Mouse (Mus musculus): ENCODE data around the gene Mrpl4.
A peak's percentile ranks its signal among the peaks of the same experiment; 100 is the strongest.

The Mrpl4 gene

DNA sequence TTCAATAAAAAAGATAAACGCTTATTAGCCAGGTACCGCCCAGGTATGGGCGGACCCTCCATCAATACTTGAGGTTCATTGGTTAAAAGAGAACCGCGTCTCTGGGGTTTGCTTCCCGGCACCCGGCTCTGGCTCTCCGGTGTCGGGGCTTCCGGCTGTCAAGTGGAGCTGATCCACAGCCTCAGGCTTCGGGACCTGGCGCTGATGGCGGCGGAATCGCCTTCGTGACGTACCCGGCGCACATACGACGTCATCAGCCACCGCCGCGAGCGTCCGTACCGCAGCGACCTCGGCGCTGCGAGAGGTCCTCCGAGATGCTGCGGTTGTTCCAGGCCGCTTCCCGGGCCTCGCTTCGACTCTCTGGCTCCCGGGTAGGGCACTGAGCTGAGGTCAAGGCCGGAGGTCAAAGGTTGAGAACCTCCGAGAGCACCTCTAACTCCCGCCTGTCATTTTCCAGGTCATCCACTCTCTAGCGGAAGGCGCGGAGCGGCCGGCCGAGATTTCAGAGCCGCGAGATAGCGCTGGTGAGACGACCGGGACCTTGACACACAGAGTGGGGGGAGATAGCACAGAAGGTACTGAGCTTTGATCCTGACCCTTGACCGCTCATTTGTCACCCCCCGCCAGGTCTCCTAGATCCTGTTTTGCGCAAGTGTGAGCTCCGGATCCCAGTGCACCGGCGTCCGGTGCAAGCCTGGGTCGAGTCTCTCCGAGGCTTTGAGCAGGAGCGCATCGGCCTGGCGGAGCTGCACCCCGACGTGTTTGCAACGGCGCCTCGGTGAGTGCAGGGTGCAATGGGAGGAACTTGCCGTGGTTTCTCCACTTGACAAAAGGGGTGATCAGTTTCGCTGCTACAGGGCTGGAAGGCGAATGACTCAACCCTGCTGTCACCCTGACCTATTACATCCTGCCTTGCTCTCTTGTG is at the start of gene Mrpl4:
Mrpl4 (plus strand) TSS at position 112 of the 925 bp plus-strand sequence.
- peak; percentile 83 for DNase-seq

DNA sequence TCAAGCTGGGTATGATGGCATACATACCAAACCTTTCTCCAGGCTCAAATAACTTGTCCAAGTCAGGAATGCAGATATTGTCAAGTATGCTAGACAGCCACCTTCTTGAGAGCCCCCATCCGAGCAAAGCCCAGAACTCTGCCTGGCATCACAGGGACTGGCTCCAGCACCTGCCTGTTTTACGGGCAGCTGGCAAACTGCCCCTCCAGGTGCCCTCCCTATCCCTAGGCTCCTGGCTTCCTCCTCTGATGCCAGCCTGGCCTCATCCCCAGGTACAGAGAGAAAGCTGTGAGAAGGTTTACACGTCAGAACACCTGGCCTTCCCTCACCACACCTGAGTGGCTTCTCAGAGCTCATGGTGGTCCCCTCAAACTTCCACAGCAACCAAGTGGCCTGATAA is 45.5 kb upstream of the Mrpl4 start:
- DNase-seq: no peak

DNA sequence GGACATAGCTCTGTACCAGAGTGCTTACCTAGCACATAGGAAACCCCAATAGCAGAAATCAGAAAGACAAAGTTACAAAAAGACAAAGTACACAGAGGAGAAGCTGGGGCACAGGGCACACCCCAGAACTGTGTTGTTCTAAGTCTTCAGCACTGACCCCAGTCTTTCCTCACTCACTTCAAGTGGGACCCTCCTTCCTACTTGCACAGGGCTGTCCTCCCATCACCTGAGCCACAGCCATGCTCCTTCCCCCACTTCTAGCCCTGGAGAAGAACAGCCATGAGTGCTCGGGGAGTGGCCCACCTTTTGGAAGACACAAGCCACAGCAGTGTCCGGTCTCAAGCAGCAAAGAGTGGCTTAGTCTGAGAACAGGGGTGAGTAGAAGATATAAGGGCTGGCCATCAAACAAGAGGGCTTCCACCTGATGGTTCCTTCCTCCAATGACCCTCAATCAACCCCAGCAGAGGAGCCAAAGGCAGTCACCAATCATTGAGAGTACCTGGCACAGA is 43.1 kb upstream of the Mrpl4 start, which contains the start of gene Dnmt1:
Dnmt1 (minus strand) TSS at position 459 of the 509 bp plus-strand sequence.
- DNase-seq: no peak

DNA sequence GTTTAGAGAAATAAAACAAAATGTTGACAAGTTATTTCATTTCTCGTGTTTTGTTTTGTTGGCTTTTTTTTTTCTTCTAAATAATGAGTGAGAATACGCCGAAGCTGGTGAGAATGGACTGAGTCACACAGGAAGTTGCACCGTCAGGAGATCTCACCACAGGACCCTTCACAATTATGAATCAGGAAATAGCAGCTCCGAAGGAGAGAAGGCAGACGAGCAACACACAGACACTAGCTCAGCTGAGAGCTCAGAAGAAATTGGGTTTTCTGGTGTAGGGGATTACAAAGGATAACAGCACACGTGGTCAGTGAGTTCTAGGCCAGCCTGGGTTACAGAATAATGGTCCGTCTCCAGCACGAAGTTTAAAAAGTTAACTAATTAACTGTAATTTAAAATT is 41.0 kb upstream of the Mrpl4 start:
- DNase-seq: peak; percentile 22

DNA sequence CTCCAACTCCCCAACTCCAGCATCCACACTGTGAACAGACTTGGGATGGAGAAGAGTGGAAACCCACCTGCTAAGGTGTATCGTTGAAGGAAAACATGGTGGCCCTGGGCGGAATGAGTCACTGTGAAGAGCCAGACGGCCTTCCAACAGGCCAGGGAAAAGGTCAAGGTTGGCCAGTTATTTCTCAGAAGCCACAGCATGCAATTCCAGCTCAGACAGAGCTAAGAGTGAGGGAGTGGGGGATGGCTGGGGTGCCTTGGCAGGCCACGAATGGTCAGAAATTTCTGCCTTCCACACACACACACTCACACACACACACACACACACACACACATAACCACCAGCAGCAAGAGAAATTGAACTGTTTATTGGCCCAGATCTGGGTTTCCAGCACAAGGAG is 36.9 kb upstream of the Mrpl4 start:
- DNase-seq: no peak

DNA sequence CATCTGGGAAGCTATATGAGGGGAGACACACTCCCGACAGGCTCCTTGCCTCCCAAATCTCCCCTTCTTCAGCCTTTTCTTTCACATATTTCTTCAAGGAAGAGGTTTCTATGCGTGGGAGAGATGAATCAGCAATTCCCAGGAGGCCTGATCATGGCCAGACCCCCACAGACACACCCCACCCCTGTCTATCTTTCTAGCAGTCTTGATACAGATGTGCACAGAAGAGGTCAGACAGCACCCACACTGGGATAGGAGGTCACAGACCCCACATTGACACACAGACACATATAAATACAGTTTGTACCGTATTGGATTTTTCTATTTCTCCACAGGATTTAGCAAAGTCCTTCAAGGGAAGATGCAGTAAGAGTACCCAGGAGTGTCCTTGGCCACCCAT is 36.5 kb upstream of the Mrpl4 start:
- no peak for DNase-seq

DNA sequence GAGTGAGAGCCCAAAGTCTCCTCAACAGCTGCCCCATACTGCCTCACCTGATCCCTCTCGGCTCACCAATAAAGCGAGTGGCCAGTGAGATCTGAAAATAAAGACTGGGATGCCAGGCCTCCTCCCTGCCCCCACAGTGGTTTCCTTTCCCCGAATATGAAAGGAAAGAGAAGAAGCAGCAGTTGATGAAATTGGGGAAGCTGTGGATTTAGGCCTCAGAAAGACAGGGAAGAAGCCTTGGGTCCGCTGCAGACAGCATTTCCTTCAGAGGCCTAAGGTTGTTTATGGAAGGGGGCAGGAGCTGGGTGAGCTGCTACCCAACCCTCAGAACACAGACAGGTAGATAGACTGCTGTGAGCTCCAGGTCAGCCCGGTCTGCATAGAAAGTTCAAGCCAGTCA is 35.8 kb upstream of the Mrpl4 start:
- no peak for DNase-seq

DNA sequence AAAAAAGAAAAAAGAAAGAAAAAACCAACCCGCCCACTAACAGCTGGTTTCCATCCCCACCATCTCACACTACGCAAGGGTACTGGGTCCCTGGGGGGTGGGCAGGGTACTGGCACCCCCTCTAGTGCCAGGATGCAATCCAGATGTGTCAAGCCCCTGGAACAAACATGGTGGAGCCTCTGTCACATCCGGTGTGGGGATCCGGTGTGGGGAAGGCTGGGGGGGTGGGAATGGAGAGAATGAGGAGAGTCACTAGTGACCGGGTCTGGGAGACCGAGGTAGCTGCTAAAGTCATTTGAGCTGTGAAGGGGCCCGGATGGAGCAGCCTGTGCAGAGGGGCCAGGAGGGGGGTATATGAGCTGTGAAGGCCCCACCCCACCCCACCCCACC is 30.8 kb upstream of the Mrpl4 start:
- DNase-seq: no peak

DNA sequence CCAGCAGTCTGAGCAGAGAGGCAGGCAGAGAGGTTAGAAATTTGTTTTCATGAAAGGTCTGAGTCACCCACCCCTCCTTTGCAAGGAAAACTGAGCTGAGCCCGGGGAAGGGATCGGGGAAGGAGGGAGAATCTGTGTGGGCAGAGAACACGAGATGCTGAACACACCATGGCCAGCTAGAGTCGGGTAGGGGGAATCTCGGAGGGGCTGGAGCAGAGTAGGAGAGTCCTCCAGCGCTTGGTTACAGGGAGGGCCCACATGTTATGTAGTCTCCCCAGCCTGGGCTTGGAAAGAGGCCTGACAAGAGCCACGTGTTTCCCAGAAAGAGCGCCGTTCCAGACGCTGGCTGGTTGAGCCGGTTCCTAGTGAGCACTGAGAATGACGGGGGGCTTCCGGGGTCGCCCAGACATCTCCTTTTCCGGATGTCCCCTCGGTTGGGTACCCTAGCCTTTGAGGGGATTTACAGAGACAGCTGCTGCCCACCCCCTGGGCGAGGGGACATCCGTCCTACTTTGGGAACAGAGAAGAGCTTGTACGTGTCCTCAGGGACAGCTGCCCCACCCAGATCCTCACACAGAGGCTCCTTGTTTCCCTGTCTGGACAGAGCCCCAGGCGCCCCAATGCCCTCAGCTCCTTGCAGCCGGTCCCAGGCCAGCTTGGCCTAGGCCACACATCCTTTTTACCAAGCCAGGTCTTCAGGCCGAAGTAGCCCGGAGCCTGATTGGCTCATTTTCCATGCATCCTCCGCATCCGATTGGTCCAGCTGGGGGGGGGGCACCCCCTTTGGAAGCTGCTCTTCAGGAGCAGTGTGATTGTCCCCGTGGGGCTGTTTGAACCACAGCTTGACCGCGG is 30.2 kb upstream of the Mrpl4 start:
- no peak for DNase-seq

DNA sequence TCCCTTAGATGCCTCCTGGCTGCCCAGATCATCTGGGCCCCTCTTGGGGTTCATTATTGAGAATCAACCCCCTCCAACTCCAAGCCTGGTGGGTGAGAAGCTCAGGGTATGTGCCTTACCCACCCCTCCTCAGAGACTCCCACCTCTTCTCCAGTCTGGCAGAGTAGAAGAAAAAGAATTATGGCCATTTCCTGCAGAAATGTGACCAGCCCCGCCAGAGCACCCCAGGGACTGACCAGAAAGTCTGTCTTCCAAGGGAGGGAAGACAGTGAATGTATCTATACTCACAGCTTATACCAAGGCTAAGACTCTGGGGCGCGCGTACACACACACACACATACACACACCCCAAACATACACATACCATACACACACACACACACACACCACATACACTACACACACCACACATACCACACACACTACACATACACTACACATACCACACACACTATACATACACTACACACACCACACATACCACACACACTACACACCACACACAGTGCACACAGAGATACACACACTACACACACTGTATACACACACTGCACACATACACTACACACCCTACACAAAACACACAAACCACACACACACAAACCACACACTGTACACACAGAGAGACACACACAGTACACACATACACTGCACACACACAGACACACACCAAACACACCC is 29.4 kb upstream of the Mrpl4 start:
- no peak for DNase-seq

DNA sequence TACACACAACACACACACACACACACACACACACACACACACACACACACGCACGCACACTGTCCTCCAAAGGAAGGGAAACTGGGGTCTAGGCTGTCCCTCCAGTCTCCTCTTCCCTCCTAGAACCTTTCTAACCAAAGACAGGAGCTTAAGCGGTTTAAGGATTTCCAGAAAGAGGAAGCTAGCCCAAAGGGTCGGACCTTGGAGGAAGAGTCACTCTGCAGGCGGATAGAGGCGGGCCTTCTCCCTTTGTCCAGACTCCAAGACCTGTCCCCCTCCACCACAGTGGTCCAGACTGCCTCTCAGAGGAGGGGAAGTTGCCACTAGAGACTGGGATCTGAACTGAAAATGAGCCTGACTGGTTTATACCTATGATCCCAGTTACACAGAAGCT is 28.9 kb upstream of the Mrpl4 start:
- DNase-seq: no peak

DNA sequence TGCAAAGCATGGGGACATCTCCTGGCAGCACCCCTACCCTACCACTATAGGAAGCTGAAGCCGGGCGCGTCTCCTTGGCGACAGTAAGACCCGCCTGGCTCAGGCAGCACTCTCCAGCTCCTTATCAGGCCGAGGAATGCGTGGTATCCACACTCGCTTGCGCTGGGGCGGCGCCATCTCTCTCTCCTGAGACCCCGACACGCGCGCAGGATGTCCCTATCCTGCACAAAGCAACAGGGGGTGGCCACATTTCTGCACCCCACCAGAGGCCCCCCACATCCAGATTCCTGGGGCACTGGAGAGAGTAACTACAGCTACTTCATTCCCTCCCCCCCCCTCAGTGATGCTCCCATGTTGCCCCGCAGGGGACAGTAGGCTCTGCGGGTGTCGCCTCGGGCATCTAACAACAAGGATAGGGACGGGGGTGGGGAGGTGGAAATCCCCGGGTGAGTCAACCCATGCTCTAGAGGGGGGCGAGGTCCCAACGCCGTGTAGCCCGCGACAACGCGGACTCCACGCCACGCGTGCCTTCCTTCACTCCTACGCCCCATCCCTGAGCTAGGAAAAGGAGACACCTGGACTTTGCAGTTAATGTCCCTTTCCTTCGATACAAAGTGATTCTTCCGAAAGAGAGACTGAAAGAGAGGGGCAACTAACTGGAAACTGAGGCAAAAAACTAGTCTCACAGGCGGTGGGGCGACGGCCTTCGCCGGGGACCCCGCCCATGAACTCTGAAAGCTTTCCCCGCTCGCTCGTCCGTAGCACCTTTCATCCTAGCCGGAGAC is 26.9 kb upstream of the Mrpl4 start:
- peak; percentile 25 for DNase-seq

DNA sequence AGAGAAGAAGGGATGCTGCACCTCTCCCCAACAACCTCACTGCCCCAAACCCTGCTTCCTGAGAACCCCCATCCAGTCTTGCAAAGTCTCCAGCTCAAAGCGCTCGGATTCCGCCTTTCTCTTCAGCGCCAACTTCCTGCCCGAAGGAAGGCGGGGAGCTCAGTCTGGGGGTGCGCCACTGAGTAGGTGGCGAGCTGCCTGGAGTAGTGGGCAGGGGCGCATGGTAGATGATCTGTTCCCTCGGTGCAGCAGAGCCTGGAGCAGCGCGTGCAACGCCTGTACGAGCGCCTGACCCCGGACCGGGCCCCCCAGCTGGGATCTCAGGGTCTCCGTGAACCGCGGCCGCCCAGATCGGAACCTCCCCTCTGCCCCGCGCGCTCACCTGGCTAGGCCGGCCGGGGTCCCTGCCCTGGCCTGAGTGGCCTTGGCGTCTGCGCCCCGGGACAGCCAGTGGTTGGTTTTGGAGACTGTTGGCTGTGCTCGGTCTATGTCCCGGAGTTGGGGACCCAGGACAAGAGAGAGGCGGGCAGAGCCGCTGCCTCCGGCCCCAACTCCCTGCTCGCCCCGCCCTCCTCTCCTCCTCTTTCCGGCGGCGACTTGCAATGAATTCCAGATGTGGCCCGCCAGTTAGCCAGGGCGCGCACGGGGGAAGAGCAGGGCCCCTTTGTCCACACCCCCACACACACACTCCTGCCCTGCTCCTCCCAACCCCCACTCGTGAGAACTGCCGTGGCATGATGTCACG is 26.1 kb upstream of the Mrpl4 start, which contains the start of gene S1pr2:
S1pr2 (minus strand) TSS at position 566 of the 745 bp plus-strand sequence.
- DNase-seq: peak; percentile 69

DNA sequence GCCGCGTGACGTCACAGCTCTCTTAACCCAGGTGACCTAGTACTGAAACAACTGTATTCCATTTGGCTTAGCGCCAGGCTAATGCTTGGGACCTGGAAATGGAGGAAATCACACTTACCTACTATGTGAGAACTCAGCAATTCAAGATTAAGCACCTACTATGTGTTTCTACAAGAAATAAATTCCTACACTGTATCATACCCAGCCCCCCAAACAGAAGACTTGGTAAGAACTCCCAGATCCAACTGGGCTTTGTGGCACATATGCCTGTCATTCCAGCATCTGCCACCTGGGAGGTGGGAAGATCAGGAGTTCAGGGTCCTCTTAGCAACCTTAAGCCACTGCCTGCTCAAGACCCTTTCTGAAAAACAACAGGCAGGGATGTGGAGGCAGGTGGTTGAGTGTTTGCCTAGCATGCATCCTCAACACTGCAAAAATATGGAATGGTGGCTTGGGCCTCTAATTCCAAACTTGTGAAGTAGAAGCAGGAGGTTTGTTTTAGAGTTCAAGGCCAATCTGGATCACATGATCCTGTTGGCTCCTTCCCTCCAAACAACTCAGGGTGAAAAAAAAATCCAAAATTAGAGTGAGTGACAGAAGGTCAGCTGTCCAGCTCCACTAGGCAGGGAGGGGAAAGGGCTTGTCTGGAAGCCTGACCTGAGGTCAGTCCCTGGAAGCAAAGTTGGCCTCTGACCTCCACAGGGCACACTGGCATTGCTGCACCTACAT is 25.4 kb upstream of the Mrpl4 start:
- DNase-seq: no peak

DNA sequence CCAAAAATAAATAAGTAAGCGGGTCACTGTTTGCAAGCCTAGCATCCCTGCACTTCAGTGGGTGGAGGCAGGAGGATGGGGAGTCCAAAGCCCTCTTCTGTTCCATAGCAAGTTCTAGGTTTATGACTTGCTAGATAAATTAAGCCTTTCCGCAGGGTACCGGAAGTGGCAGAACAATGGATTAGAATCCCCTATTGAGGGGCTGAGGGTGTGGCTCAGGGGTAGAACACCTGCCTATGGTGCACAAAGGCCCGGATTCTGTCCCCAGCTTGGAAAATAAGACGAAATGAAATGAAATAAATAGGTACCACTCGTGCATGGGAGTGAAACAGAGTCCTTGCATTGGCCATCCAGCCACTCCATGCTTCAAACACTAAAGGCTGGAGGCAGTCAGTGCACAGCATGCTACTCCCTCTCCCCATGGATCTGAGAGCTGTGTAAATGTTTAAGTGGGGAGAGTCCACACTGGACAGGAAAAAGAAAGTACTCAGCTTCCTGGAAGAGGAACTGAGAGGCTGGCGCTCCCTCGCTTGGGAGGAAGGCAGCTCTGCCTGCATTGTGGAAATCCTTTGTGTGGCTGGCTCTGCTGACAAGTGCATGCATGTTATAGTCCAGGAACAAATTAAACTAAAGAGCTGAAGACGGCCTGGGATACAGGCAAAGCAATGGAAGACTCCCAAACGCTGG is 24.0 kb upstream of the Mrpl4 start:
- DNase-seq: no peak

DNA sequence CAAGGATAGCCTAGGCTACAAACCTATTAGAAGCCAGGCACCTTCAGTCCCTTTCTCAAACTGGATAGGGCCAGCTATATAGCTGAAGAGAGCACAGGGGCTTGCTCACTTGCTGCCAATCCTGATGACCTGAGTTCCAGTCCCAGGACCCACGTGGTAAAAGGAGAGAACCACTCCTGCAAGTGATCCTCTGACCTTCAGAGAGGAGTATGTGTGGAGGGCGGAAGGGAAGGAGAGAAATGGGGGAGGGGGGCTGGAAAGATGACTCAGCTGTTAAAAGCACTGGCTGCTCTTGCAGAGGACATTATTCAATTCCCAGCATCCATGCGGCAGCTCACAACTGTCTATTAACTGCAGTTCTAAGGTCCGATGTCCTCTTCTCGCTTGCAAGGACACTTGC is 23.4 kb upstream of the Mrpl4 start:
- no peak for DNase-seq

DNA sequence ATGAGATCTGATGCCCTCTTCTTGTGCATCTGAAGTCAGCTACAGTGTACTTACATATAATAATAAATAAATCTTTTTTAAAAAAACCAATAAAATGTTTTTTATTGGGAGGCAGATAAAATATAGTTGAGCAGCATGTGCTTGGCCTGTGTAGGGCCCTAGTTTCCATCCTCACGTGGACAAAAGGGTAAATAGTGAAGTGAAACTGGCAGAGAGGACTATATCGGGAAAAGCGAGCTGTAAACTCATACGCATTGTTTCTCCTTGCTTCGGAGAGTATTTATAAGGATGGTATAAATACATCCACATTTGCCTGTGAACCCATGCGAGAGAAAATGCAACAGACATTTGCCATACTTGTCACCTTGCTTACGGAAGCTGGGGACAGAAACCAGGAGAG is 22.8 kb upstream of the Mrpl4 start:
- no peak for DNase-seq

DNA sequence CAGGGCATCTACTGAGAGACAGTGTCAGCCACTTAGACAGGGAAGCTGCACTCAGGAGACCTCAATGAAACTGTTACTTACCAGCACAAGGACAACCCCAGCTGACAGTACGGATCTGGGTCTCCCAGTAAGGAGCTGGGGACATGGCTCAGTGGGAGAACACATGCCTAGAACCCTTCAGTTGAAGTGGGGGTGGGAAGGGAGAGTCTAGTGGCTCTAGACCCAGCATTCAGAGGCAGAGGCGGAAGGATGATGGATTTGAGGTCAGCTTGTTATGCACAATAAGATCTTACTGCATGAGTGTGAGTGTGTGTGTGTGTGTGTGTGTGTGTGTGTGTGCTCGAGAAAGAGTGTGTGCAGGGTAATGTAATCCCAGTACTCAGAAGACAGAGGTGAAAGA is 20.4 kb upstream of the Mrpl4 start:
- no peak for DNase-seq

DNA sequence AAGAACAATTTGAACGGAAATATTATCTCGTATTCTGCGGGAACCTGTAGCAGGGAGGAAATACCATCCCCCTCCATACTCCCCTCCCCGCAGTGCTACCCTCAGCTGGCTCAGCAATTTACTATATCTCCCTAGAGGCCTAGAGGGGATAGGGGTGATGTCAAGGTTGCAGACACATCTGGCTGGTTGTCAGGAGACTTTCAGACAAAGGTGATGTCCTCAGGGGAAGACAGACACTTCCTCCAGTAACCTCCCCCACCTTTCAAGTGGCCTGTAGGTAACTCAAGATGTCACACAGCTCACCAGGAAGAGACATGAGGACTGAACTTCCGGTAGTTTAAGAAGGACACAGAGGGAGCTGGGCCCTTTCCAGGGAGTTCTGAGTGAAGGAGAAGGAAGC is 19.4 kb upstream of the Mrpl4 start:
- DNase-seq: peak; percentile 39
